Mouse (Mus musculus) central nervous system, embryonic 14 days (tissue): ENCODE measurements around the gene Hcls1. TPM values are rescaled to one million over a fixed set of nuclear protein-coding genes. Genes with fewer than 3 reads are reported as not detected.

Experiments
- polyA plus RNA-seq: library from polyadenylated mRNA; depleted of rRNA; stranded (reverse); fragments of >200 nt; gene quantifications from 2 replicates; pipeline ENCODE4 v1.2.3, GENCODE M21; 2012; rRNA removed

Gene Hcls1
- 4.2 and 5.1 TPM in 2 replicates for polyA plus RNA-seq

GRCm38 (mm10) chr16:36934841-36935620 is at the start of gene Hcls1:
Hcls1 (plus strand) TSS chr16:36934983.

GRCm38 (mm10) chr16:36989999-36990625 is 55.3 kb downstream of the Hcls1 start, which contains the start of gene Fbxo40:
Fbxo40 (minus strand) TSS chr16:36990467.

DNA sequence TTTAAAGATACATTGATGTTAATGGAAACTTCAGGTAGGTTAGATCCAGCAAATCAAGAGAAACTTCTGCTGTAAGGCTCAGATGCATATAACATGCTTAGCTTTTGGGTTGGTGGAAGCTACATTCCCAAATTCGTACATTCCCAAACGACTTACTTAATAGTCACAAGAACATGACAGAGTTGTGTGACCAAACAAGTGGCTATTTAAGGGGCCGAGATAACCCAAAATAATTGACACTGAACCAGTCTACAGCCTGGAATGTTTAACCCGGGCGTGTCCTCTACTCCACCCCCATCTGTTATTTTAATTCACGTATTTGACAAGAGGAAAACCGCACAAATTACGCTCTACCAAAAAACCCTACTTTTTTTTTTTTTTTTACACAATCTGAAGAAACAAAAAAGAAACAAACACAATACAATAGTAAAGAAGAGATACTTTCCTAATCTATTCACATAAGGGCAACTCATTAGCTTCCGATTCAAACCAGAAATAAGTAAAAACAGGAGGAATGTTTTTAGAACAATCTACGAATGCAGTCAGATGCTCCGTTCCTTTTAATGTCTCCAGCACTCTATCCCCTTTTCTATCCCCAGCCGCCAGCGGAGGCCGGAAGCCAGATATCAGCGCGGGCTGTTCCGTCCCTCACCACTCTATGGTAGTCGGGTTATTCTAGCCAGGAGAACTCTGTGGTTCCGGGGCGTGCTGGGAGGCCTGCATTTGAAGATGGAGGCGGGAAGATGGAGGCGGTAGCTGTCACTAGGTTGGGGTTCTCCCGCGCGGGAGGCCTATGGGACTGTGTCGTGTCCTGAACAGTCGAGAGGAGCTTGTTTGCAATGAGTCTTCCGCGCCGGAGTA is 76.5 kb downstream of the Hcls1 start, which contains the start of gene Polq:
Polq (plus strand) TSS at position 726 of the 861 bp plus-strand sequence.

Other genes with a start within 250 kb of the Hcls1 start
- 0.09 and 0.89 TPM in 2 replicates for gene Ildr1, start 241.0 kb upstream of the Hcls1 start, polyA plus RNA-seq
- 14.1 and 15.3 TPM in 2 replicates for gene Slc15a2, start 150.0 kb upstream of the Hcls1 start, polyA plus RNA-seq
- 30.7 and 31.1 TPM in 2 replicates for gene Iqcb1, start 106.6 kb upstream of the Hcls1 start, polyA plus RNA-seq
- gene Eaf2, start 60.0 kb upstream of the Hcls1 start, polyA plus RNA-seq = 0.54 and 1.0 TPM in 2 replicates
- 34.9 and 40.8 TPM in 2 replicates for gene Golgb1, start 59.8 kb upstream of the Hcls1 start, polyA plus RNA-seq
- gene Fbxo40, start 55.5 kb downstream of the Hcls1 start, polyA plus RNA-seq = 0.04 and 0.10 TPM in 2 replicates
- gene Polq, start 76.8 kb downstream of the Hcls1 start, polyA plus RNA-seq = 5.7 and 6.8 TPM in 2 replicates